27 mouse cellular contexts compared by ENCODE assay signal in genomic region chr10:56914103-56914502, GRCm38 (mm10).
DNase-seq lines count a peak whose midpoint lies in the region; ATAC-seq and TF ChIP-seq lines count a peak whose summit lies in the region.
"Had no signal": no experiment of that assay in that cellular context is flagged by ENCODE, and none has a peak within 500 bp of the region (broad histone marks: within the 10 kb centered on the region; RNA-seq: fewer than 3 reads in every experiment).

No protein-coding gene starts in this region.

- no peaks in the 10 kb centered on the region for H3K36me3 ChIP-seq in heart, embryonic 11.5 days (ENCODE audit: control insufficient read depth, insufficient read depth, low read length)
- no peaks in the 10 kb centered on the region for H3K36me3 ChIP-seq in heart, embryonic 14.5 days (ENCODE audit: control insufficient read depth, insufficient read depth, low read length)
- H3K36me3 ChIP-seq in heart, postnatal 0 days (replicated peaks; ENCODE audit: control insufficient read depth, insufficient read depth, low read length), result no peaks in the 10 kb centered on the region
- H3K36me3 ChIP-seq: embryonic facial prominence, embryonic 13.5 days; hindbrain, embryonic 10.5 days; hindbrain, embryonic 13.5 days; intestine, embryonic 15.5 days had no signal

- DNase-seq in heart, postnatal 14 days, result no peak
- no peak for DNase-seq in heart, adult 9 months (ENCODE audit: low spot score in 2 of 2)
- no peak for DNase-seq in heart, postnatal 0 days (ENCODE audit: low spot score)
- DNase-seq in heart, postnatal 25 days (ENCODE audit: low spot score), result no peak
- DNase-seq in layer of hippocampus, postnatal 14 days (ENCODE audit: low spot score in 2 of 2), result no peak
- DNase-seq: adrenal gland, adult 2 months; adrenal gland, postnatal 14 days; cerebellum, adult 11 months; cerebellum, adult 2 months; cerebellum, adult 9-11 months; cerebellum, postnatal 25 days; forebrain, postnatal 0 days; gastrocnemius, adult 2 months; gastrocnemius, postnatal 14 days; heart, postnatal 10 days; kidney, adult 11 months; kidney, adult 9 months had no signal

- no peak for TF ChIP-seq CTCF in heart, postnatal 0 days (IDR thresholded peaks at IDR 0.05; ENCODE audit: low read depth)
- no peak for TF ChIP-seq CTCF in embryonic fibroblast, embryonic 13.5 days (IDR thresholded peaks at IDR 0.05; ENCODE audit: borderline replicate concordance, insufficient read depth, low read length)

- intact Hi-C loops in heart, postnatal 14 days (cut with DNase I), result no loop called here
- intact Hi-C loops in heart, postnatal 25 days (cut with DNase I), result no loop called here

- H3K4me1 ChIP-seq in heart, embryonic 11.5 days (ENCODE audit: control insufficient read depth, insufficient read depth, low read length), result 0 out of 2 replicates have a peak, but pooled peaks cover 4% of the 10 kb centered on the region
- peaks cover 0 to 18% of the 10 kb centered on the region in 2 experiments; a peak in 3 of 4 replicates for H3K4me1 ChIP-seq in heart, embryonic 14.5 days (ENCODE audit: control insufficient read depth in 2 of 2, insufficient read depth in 2 of 2, low read length in 2 of 2)
- 0 out of 2 replicates have a peak, but pooled peaks cover 8% of the 10 kb centered on the region for H3K4me1 ChIP-seq in heart, postnatal 0 days (ENCODE audit: control insufficient read depth, insufficient read depth)
- H3K4me1 ChIP-seq in embryonic fibroblast, embryonic 13.5 days (ENCODE audit: control insufficient read depth, insufficient read depth, low read length), result peaks cover 9% of the 10 kb centered on the region; the same call in 1 of the 2 replicates
- H3K4me1 ChIP-seq: hindbrain, embryonic 10.5 days; hindbrain, embryonic 13.5 days; intestine, embryonic 15.5 days had no signal

- no peak overlapping the region for H3K9ac ChIP-seq in heart, embryonic 11.5 days (ENCODE audit: low read depth, low read length)
- no peak overlapping the region for H3K9ac ChIP-seq in heart, embryonic 14.5 days (ENCODE audit: low read length)
- H3K9ac ChIP-seq in heart, postnatal 0 days (replicated peaks; ENCODE audit: low read depth, low read length), result no peak overlapping the region
- H3K9ac ChIP-seq: embryonic facial prominence, embryonic 13.5 days; forebrain, postnatal 0 days; hindbrain, embryonic 13.5 days; intestine, embryonic 15.5 days had no signal

- WGBS in heart, embryonic 11.5 days (ENCODE audit: insufficient replicate concordance), result 49% methylated on average over 5 of the region's 5 CpGs
- WGBS in heart, embryonic 14.5 days, result 38% methylated on average over 5 of the region's 5 CpGs
- 42% methylated on average over 5 of the region's 5 CpGs for WGBS in heart, postnatal 0 days

- no peak overlapping the region for H3K4me2 ChIP-seq in heart, embryonic 11.5 days
- no peak overlapping the region for H3K4me2 ChIP-seq in heart, embryonic 14.5 days (ENCODE audit: low read length)
- no peak overlapping the region for H3K4me2 ChIP-seq in heart, postnatal 0 days (ENCODE audit: low read depth, low read length)
- H3K4me2 ChIP-seq: embryonic facial prominence, embryonic 13.5 days; hindbrain, embryonic 13.5 days; intestine, embryonic 15.5 days had no signal

- H3K27ac ChIP-seq in heart, embryonic 11.5 days (ENCODE audit: low read depth, low read length), result peak overlapping the region; percentile 16; the same call in 1 of the 2 replicates
- H3K27ac ChIP-seq in heart, embryonic 14.5 days (replicated peaks in 1 of 2; ENCODE audit: control insufficient read depth in 1 of 2, insufficient read depth in 1 of 2, low read depth in 2 of 2, low read length in 2 of 2), result peak overlapping the region; percentile 46 to 51
- 0 out of 2 replicates have a peak overlapping the region, but pooled peaks have one; percentile 12 for H3K27ac ChIP-seq in heart, postnatal 0 days (ENCODE audit: low read depth)
- peak overlapping the region; percentile 79 for H3K27ac ChIP-seq in embryonic fibroblast, embryonic 13.5 days (ENCODE audit: insufficient read depth, low read length)
- H3K27ac ChIP-seq: embryonic facial prominence, embryonic 13.5 days; hindbrain, embryonic 10.5 days; hindbrain, embryonic 13.5 days; intestine, embryonic 15.5 days had no signal

- H3K27me3 ChIP-seq in heart, embryonic 11.5 days (ENCODE audit: control insufficient read depth, insufficient read depth, low read length), result no peaks in the 10 kb centered on the region
- no peaks in the 10 kb centered on the region for H3K27me3 ChIP-seq in heart, embryonic 14.5 days (ENCODE audit: control insufficient read depth, insufficient read depth, low read length)
- H3K27me3 ChIP-seq in heart, postnatal 0 days (ENCODE audit: control insufficient read depth, insufficient read depth, low read length), result no peaks in the 10 kb centered on the region
- H3K27me3 ChIP-seq: embryonic facial prominence, embryonic 13.5 days; hindbrain, embryonic 13.5 days; intestine, embryonic 15.5 days had no signal

- TF ChIP-seq EP300 in heart, postnatal 0 days (IDR thresholded peaks at IDR 0.05; ENCODE audit: low read depth), result no peak

- peak; percentile 55; the same call in 1 of the 2 replicates for ATAC-seq in heart, embryonic 11.5 days (replicated peaks; ENCODE audit: insufficient number of reproducible peaks, low FRiP score, low TSS enrichment)
- no peak for ATAC-seq in heart, embryonic 14.5 days (ENCODE audit: insufficient number of reproducible peaks, insufficient read depth, low FRiP score, low read depth)
- ATAC-seq in heart, postnatal 0 days (ENCODE audit: insufficient read depth, low read depth), result no peak
- ATAC-seq: CD4-positive, CD25-positive, alpha-beta regulatory T cell, adult 4 months; forebrain, embryonic 14.5 days; forebrain, postnatal 0 days; hindbrain, embryonic 16.5 days; intestine, embryonic 15.5 days had no signal

- no peaks in the 10 kb centered on the region for H3K9me3 ChIP-seq in heart, embryonic 11.5 days (replicated peaks; ENCODE audit: control insufficient read depth, low read length)
- H3K9me3 ChIP-seq in heart, embryonic 14.5 days (ENCODE audit: control insufficient read depth, low read length), result no peaks in the 10 kb centered on the region
- no peaks in the 10 kb centered on the region for H3K9me3 ChIP-seq in heart, postnatal 0 days (replicated peaks; ENCODE audit: control insufficient read depth, low read length)
- H3K9me3 ChIP-seq: embryonic facial prominence, embryonic 13.5 days; hindbrain, embryonic 10.5 days; hindbrain, embryonic 13.5 days; intestine, embryonic 15.5 days had no signal

- no peak overlapping the region for H3K4me3 ChIP-seq in heart, embryonic 11.5 days (ENCODE audit: low read depth, low read length)
- H3K4me3 ChIP-seq in heart, embryonic 14.5 days (ENCODE audit: control insufficient read depth in 1 of 2, insufficient read depth in 1 of 2, low read depth in 1 of 2, low read length in 2 of 2), result no peak overlapping the region
- no peak overlapping the region for H3K4me3 ChIP-seq in heart, postnatal 0 days (ENCODE audit: low read depth, low read length)
- H3K4me3 ChIP-seq in embryonic fibroblast, embryonic 13.5 days (ENCODE audit: insufficient read depth, low read length), result no peak overlapping the region
- H3K4me3 ChIP-seq: embryonic facial prominence, embryonic 13.5 days; gastrocnemius, adult 2 months; hindbrain, embryonic 10.5 days; hindbrain, embryonic 13.5 days; intestine, embryonic 15.5 days had no signal

- no peak for TF ChIP-seq POLR2A in embryonic fibroblast, embryonic 13.5 days (IDR thresholded peaks at IDR 0.05; ENCODE audit: low read depth, low read length)

Comparison
In these comparisons a context has a peak if more than half of its experiments do, and no peak if none do; other contexts are left out.
1. H3K27ac ChIP-seq: peak in every context shown above with its lines; median percentile 79 in embryonic fibroblast, embryonic 13.5 days; 48 in heart, embryonic 14.5 days; 16 in heart, embryonic 11.5 days; 12 in heart, postnatal 0 days.